Mouse (Mus musculus) liver, adult 2 months (tissue): ENCODE results near the gene Slk. TPM values are rescaled to one million over a fixed set of nuclear protein-coding genes. Genes with fewer than 3 reads are reported as not detected.
A peak's percentile ranks its signal among the peaks of the same experiment; 100 is the strongest.

Source experiments
- DNase-seq: peaks from one replicate; pipeline ENCODE4 v3.0.0-alpha.2; 2011; ENCODE audit warnings: low read depth, low spot score; ENCODE audit errors: extremely low read depth
- H3K27ac ChIP-seq: fragments of 200-500 bp; replicated peaks from 2 replicates; pipeline ENCODE4 v1.5.1; 2012; ENCODE audit warnings: low read depth, mild to moderate bottlenecking, control low read depth, inconsistent platforms, low read length; ENCODE audit not compliant: insufficient read depth
- H3K27me3 ChIP-seq: fragments of 200-500 bp; 2 replicates; pipeline ENCODE4 v1.6.1; 2012; ENCODE audit warnings: mild to moderate bottlenecking, moderate library complexity, low read length, inconsistent platforms; ENCODE audit not compliant: control insufficient read depth, insufficient read depth
- H3K36me3 ChIP-seq: fragments of 200-500 bp; 2 replicates; pipeline ENCODE4 v1.6.1; 2012; ENCODE audit warnings: low read length, inconsistent platforms; ENCODE audit not compliant: control insufficient read depth, insufficient read depth
- H3K4me1 ChIP-seq: fragments of 200-500 bp; 2 replicates; pipeline ENCODE4 v1.6.1; 2011; ENCODE audit warnings: low read length; ENCODE audit not compliant: control insufficient read depth, insufficient read depth
- H3K4me3 ChIP-seq: fragments of 200-500 bp; 2 replicates; pipeline ENCODE4 v1.5.1; 2011; ENCODE audit warnings: low read depth, mild to moderate bottlenecking, control low read depth, low read length, moderate library complexity; ENCODE audit not compliant: insufficient read depth
- H3K79me2 ChIP-seq: fragments of 200-500 bp; 2 replicates; pipeline ENCODE4 v1.6.1; 2012; ENCODE audit warnings: inconsistent platforms, mild to moderate bottlenecking, low read length, moderate library complexity; ENCODE audit not compliant: control insufficient read depth, insufficient read depth
- H3K9ac ChIP-seq: fragments of 200-500 bp; 2 replicates; pipeline ENCODE4 v1.6.1; 2012; ENCODE audit warnings: low read depth, mild to moderate bottlenecking, control low read depth, inconsistent platforms, low read length
- CTCF ChIP-seq: fragments of 200-500 bp; IDR thresholded peaks from 2 replicates; pipeline ENCODE4 v1.5.1; 2011; ENCODE audit warnings: low read depth, low read length, control low read depth
- POLR2A ChIP-seq: fragments of 200-500 bp; IDR thresholded peaks from 2 replicates; pipeline ENCODE4 v1.6.1; 2011; ENCODE audit warnings: low read length, control low read depth; ENCODE audit not compliant: insufficient read depth; ENCODE audit errors: extremely low read depth
- WGBS: fragments of 180-500 bp; shearing (Covaris S2); methylation state at CpG from one replicate; pipeline ENCODE4 v1.1.7; 2018; 5-methylcytosine and 5-hydroxymethylcytosine counted together
- polyA plus RNA-seq: library from polyadenylated mRNA; depleted of rRNA; stranded (reverse); fragments of >200 nt; gene quantifications from 2 replicates; pipeline ENCODE4 v1.2.3, GENCODE M21; 2012
- total RNA-seq: library from RNA; depleted of rRNA; stranded (reverse); fragments of >200 nt; gene quantifications from 2 replicates; pipeline ENCODE4 v1.2.3, GENCODE M21; 2014

The Slk gene
- total and polyA plus RNA-seq, 2 experiments: 5.3 to 27.3 TPM

DNA sequence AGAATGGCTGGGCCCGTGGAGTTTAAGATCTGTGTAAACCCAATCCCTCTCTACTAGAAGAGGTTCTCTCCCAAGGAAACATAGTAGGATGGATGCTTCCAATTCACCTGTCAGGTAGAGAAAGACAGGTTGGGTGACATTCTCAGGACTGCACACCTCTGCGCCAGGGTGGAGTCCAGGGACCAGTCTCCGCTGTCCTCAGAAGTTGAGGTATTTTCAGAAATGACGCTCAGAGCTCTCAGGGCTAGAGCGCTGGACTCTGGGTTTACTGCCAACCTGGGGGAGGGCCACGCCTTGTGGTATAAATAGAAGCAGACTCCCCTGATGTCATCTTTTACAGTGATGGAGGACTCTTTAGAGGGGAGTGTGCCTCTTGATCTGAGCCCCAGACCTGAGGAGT is 41.6 kb upstream of the Slk start:
- Histone ChIP-seq H3K36me3 (no peaks in the 10 kb centered on the region), H3K27ac (peak overlapping the region; percentile 55), H3K9ac (no peak overlapping the region), H3K27me3 (no peaks in the 10 kb centered on the region), H3K4me3 (no peak overlapping the region), H3K4me1 (peaks cover 3% of the 10 kb centered on the region; the same call in 1 of the 2 replicates), H3K79me2 (no peaks in the 10 kb centered on the region)
- DNase-seq: no peak
- 69% methylated on average over 6 of the region's 6 CpGs for WGBS
- TF ChIP-seq CTCF (no peak), POLR2A (no peak)

DNA sequence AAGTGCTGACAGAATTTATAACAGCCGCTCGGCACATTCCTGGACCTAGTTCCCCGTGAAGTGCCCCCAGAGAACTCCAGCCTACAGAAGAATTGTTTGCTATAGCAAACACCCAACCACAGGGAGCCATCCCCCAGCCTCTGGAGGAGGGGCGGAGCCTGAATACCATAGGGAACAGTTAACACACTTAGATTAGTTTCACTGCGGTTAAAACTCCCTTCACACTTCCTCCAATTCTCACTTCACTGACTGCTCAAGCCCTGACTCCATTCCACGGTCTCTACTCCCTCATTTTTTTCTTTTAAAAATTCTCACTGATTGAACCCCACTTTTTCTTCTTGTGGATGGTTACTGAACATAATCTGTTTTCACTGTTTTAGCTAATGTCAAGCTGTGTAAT is 40.7 kb upstream of the Slk start:
- H3K27ac ChIP-seq: no peak overlapping the region
- DNase-seq: no peak
- no peak overlapping the region for H3K9ac ChIP-seq
- H3K27me3 ChIP-seq: no peaks in the 10 kb centered on the region
- TF ChIP-seq POLR2A (no peak), CTCF (no peak)
- peaks cover 3% of the 10 kb centered on the region; the same call in 1 of the 2 replicates for H3K4me1 ChIP-seq
- WGBS: 35% methylated on average over 6 of the region's 6 CpGs
- H3K4me3 ChIP-seq: no peak overlapping the region
- no peaks in the 10 kb centered on the region for H3K36me3 ChIP-seq
- H3K79me2 ChIP-seq: no peaks in the 10 kb centered on the region

DNA sequence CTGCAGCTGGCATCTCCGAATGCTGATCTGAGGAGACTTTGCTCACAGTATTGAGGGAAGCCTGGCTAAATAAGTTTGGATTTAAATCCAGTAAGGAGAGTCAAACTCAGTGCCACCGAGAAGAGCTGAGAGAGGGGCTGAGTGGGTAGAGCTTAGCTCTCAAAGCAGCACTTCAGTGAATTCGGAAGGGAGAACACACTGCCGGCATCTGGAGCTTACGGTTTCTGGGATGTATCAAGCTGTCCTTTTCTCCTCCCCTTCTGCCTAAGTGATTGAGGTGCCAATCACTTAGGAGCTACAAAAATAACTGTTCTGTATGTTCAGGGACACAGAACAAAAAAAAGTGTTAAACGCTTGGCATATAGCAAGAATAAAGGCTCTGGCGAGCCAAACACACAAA is 37.0 kb upstream of the Slk start:
- Histone ChIP-seq H3K9ac (no peak overlapping the region), H3K4me3 (no peak overlapping the region), H3K4me1 (peaks cover 3% of the 10 kb centered on the region; the same call in 1 of the 2 replicates), H3K27me3 (no peaks in the 10 kb centered on the region), H3K79me2 (no peaks in the 10 kb centered on the region), H3K36me3 (no peaks in the 10 kb centered on the region), H3K27ac (no peak overlapping the region)
- DNase-seq: no peak
- TF ChIP-seq POLR2A: no peak
- no peak for TF ChIP-seq CTCF
- WGBS: 81% methylated on average over 7 of the region's 7 CpGs

DNA sequence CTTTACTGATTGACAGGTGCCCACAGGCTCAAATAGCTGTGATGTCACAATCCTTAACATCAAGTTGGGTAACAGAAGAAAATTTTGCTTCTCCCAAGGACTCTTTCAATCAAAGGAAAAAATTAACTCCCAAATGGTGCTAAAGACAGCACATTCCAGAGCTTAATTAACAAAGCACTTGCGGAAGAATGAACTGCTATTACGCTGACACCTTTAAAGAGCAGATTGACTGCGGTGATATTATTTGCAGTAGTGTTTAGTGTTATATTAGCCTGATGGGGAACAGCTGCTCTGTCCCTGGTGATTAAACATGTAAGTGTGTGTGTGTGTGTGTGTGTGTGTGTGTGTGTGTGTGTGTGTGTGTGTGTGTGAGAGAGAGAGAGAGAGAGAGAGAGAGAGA is 34.4 kb upstream of the Slk start:
- H3K27me3 ChIP-seq: no peaks in the 10 kb centered on the region
- H3K27ac ChIP-seq: no peak overlapping the region
- H3K4me3 ChIP-seq: no peak overlapping the region
- no peaks in the 10 kb centered on the region for H3K36me3 ChIP-seq
- no peak overlapping the region for H3K9ac ChIP-seq
- no peaks in the 10 kb centered on the region for H3K79me2 ChIP-seq
- no peaks in the 10 kb centered on the region for H3K4me1 ChIP-seq
- no peak for DNase-seq
- TF ChIP-seq POLR2A (no peak), CTCF (no peak)
- WGBS: 88% methylated on average over 3 of the region's 3 CpGs

DNA sequence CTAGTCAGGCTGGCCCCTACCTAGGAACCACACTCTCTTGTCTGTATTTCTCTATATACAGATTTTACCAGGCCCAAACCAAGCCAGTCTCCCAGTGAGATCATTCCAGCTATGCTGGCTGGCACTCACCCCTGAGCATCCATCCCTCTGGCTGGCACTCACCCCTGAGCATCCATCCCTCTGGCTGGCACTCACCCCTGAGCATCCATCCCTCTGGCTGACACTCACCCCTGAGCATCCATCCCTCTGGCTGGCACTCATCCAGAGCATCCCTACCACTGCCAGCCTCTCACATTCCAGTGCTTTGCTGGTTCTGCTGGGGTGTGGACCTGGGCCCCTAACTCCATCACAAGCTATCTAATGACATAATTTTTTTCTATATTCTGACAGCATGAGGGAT is 34.0 kb upstream of the Slk start:
- no peak overlapping the region for H3K9ac ChIP-seq
- no peaks in the 10 kb centered on the region for H3K79me2 ChIP-seq
- H3K4me1 ChIP-seq: no peaks in the 10 kb centered on the region
- H3K36me3 ChIP-seq: no peaks in the 10 kb centered on the region
- no peak overlapping the region for H3K4me3 ChIP-seq
- no peak for DNase-seq
- H3K27ac ChIP-seq: no peak overlapping the region
- no peaks in the 10 kb centered on the region for H3K27me3 ChIP-seq
- TF ChIP-seq CTCF: no peak
- TF ChIP-seq POLR2A: no peak

DNA sequence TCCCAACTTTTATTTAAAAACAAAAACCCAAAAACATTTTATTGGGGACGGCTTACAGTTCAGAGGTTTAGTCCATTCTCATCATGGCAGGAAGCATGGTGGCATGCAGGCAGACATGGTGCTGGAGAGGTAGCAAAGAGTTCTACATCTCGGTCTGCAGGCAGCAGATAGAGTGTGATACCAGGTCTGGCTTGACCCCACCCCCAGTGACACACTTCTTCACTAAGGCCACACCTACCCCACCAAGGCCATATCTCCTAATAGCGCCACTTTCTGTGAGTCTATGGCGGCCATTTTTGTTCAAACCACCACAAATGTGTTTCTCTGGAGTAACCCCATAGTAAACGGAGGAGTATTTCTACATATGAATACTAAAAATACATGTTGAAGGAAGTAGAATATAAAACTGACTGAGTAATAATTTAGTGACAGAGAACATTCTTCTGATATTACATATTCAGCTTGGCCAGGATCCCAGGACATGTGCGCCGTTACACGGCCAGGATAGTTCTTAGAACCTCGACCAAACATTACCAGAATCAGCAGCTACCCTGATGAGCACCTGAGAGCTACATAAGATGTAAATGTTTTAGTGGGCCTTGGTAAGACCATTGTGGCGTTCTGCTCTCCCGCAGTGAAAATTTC is 30.9 kb upstream of the Slk start:
- Histone ChIP-seq H3K27ac (no peak overlapping the region), H3K27me3 (no peaks in the 10 kb centered on the region), H3K79me2 (no peaks in the 10 kb centered on the region), H3K9ac (no peak overlapping the region), H3K4me1 (no peaks in the 10 kb centered on the region), H3K36me3 (no peaks in the 10 kb centered on the region), H3K4me3 (no peak overlapping the region)
- WGBS: 95% methylated on average over 11 of the region's 11 CpGs
- no peak for DNase-seq
- TF ChIP-seq POLR2A (no peak), CTCF (no peak)
